Mouse (Mus musculus): ENCODE data around the gene Ermn. TPM values are rescaled to one million over a fixed set of nuclear protein-coding genes. Genes with fewer than 3 reads are reported as not detected.

Ermn gene
- polyA plus RNA-seq, 1 experiment from 2014 or later: not detected

Other genes starting within 250 kb of the Ermn start
- not detected in 3 replicates for gene Galnt5, start 55.0 kb downstream of the Ermn start, polyA plus RNA-seq (2018)
- gene Cytip, start 142.7 kb upstream of the Ermn start, polyA plus RNA-seq (2018): 14.2 to 22.4 TPM (median 20.1 TPM) in 3 replicates

All from macrophage (primary cell).